Mouse (Mus musculus) limb, embryonic 14.5 days (tissue): ENCODE measurements at regions not wholly inside any gene's neighbourhood (a gene's known extent, or its start where the extent isn't known, plus 50 kb on each side); places are given as distances from the start of the nearest gene placed in this dataset.
A peak's percentile ranks its signal among the peaks of the same experiment; 100 is the strongest.

Experiments
- ATAC-seq: fragments of 200-750 bp; cut with Nextera tagmentation; 2 replicates; pipeline ENCODE4 v1.8.0; 2017; ENCODE audit warnings: low read depth, moderate number of reproducible peaks, moderate TSS enrichment; ENCODE audit not compliant: low FRiP score
- DNase-seq: peaks from one replicate; pipeline ENCODE4 v3.0.0-alpha.2; 2015; ENCODE audit warnings: low spot score
- H3K27ac ChIP-seq: fragments of 300-500 bp; sonication (generic); replicated peaks from 2 replicates; pipeline ENCODE4 v1.5.1; 2014; ENCODE audit warnings: low read depth, mild to moderate bottlenecking, low read length, moderate library complexity, mixed read lengths
- H3K27me3 ChIP-seq: fragments of 300-500 bp; sonication (generic); 2 replicates; pipeline ENCODE4 v1.6.1; 2014; ENCODE audit warnings: low read length, mixed read lengths; ENCODE audit not compliant: control insufficient read depth, insufficient read depth
- H3K36me3 ChIP-seq: fragments of 300-500 bp; sonication (generic); 2 replicates; pipeline ENCODE4 v1.6.1; 2014; ENCODE audit warnings: mild to moderate bottlenecking, low read length, moderate library complexity, mixed read lengths; ENCODE audit not compliant: control insufficient read depth, insufficient read depth
- H3K4me1 ChIP-seq: fragments of 300-500 bp; sonication (generic); 2 replicates; pipeline ENCODE4 v1.6.1; 2014; ENCODE audit warnings: antibody characterized with exemption, low read length, mixed read lengths; ENCODE audit not compliant: control insufficient read depth, insufficient read depth
- H3K4me2 ChIP-seq: fragments of 300-500 bp; sonication (generic); replicated peaks from 2 replicates; pipeline ENCODE4 v1.6.1; 2014; ENCODE audit warnings: low read depth, mild to moderate bottlenecking, low read length, moderate library complexity; ENCODE audit not compliant: severe bottlenecking
- H3K4me3 ChIP-seq: fragments of 300-500 bp; sonication (generic); replicated peaks from 2 replicates; pipeline ENCODE4 v1.5.1; 2014; ENCODE audit warnings: low read length
- H3K9ac ChIP-seq: fragments of 300-500 bp; sonication (generic); 2 replicates; pipeline ENCODE4 v1.6.1; 2014; ENCODE audit warnings: mild to moderate bottlenecking, low read depth, low read length, moderate library complexity; ENCODE audit not compliant: severe bottlenecking
- H3K9me3 ChIP-seq: fragments of 300-500 bp; sonication (generic); 2 replicates; pipeline ENCODE4 v1.6.1; 2016; ENCODE audit warnings: low read length; ENCODE audit not compliant: control insufficient read depth
- POLR2A ChIP-seq: fragments of 200-500 bp; IDR thresholded peaks from 2 replicates; pipeline ENCODE4 v1.8.0; 2012; ENCODE audit warnings: inconsistent platforms, mild to moderate bottlenecking, moderate library complexity, borderline replicate concordance; ENCODE audit not compliant: insufficient read depth, insufficient read length; ENCODE audit errors: extremely low read depth
- WGBS: fragments of 180-500 bp; shearing (Covaris S2); extraction: QIAGEN DNeasy Blood & Tissue Kit; methylation state at CpG from one replicate; pipeline ENCODE4 v1.1.7; 2014; 5-methylcytosine and 5-hydroxymethylcytosine counted together

GRCm38 (mm10) chr6:100052955-100053795 is 234.1 kb downstream of the Rybp start:
- peak; percentile 55; the same call in 1 of the 2 replicates for ATAC-seq
- peaks cover 8% of the 10 kb centered on the region for H3K4me1 ChIP-seq
- DNase-seq: peak; percentile 44

GRCm38 (mm10) chr6:100052406-100052805 is 234.9 kb downstream of the Rybp start:
- ATAC-seq (no peak), DNase-seq (no peak)
- 83% methylated on average over 4 of the region's 4 CpGs for WGBS

More at GRCm38 (mm10) chr6:100052955-100053795, 234.1 kb downstream of the Rybp start:
- no peak overlapping the region for H3K4me3 ChIP-seq
- H3K27me3 ChIP-seq: 0 out of 2 replicates have a peak, but pooled peaks cover 4% of the 10 kb centered on the region
- no peak overlapping the region for H3K9ac ChIP-seq
- H3K27ac ChIP-seq: no peak overlapping the region
- H3K36me3 ChIP-seq: no peaks in the 10 kb centered on the region
- no peak overlapping the region for H3K4me2 ChIP-seq
- no peaks in the 10 kb centered on the region for H3K9me3 ChIP-seq
- WGBS: 17% methylated on average over 8 of the region's 8 CpGs
- no peak for TF ChIP-seq POLR2A

GRCm38 (mm10) chr6:100049036-100049435 is 238.2 kb downstream of the Rybp start:
- Histone ChIP-seq H3K4me1 (peaks cover 14% of the 10 kb centered on the region), H3K27ac (no peak overlapping the region), H3K4me3 (no peak overlapping the region), H3K27me3 (0 out of 2 replicates have a peak, but pooled peaks cover 4% of the 10 kb centered on the region), H3K4me2 (no peak overlapping the region), H3K9me3 (no peaks in the 10 kb centered on the region), H3K36me3 (no peaks in the 10 kb centered on the region), H3K9ac (no peak overlapping the region)
- TF ChIP-seq POLR2A: no peak
- ATAC-seq (no peak), DNase-seq (no peak)
- WGBS: 91% methylated on average over 3 of the region's 3 CpGs

More at GRCm38 (mm10) chr6:100052406-100052805, 234.9 kb downstream of the Rybp start:
- no peak for TF ChIP-seq POLR2A
- Histone ChIP-seq H3K9me3 (no peaks in the 10 kb centered on the region), H3K9ac (no peak overlapping the region), H3K27me3 (0 out of 2 replicates have a peak, but pooled peaks cover 4% of the 10 kb centered on the region), H3K4me1 (peaks cover 8% of the 10 kb centered on the region), H3K4me2 (no peak overlapping the region), H3K4me3 (no peak overlapping the region), H3K36me3 (no peaks in the 10 kb centered on the region), H3K27ac (no peak overlapping the region)

GRCm38 (mm10) chr6:100046186-100046990 is 240.9 kb downstream of the Rybp start:
- 0 out of 2 replicates have a peak, but pooled peaks cover 4% of the 10 kb centered on the region for H3K27me3 ChIP-seq
- ATAC-seq: no peak
- peaks cover 6% of the 10 kb centered on the region for H3K4me1 ChIP-seq
- 27% methylated on average over 12 of the region's 12 CpGs for WGBS
- H3K36me3 ChIP-seq: no peaks in the 10 kb centered on the region
- no peak overlapping the region for H3K4me3 ChIP-seq
- H3K9me3 ChIP-seq: no peaks in the 10 kb centered on the region
- no peak overlapping the region for H3K27ac ChIP-seq
- no peak for DNase-seq
- H3K4me2 ChIP-seq: no peak overlapping the region
- TF ChIP-seq POLR2A: no peak
- no peak overlapping the region for H3K9ac ChIP-seq

GRCm38 (mm10) chr6:100045109-100045508 is 242.2 kb downstream of the Rybp start:
- Histone ChIP-seq H3K27me3 (0 out of 2 replicates have a peak, but pooled peaks cover 4% of the 10 kb centered on the region), H3K36me3 (no peaks in the 10 kb centered on the region), H3K9me3 (no peaks in the 10 kb centered on the region), H3K4me2 (no peak overlapping the region), H3K4me3 (no peak overlapping the region), H3K9ac (no peak overlapping the region), H3K4me1 (peaks cover 6% of the 10 kb centered on the region), H3K27ac (no peak overlapping the region)
- no peak for ATAC-seq
- DNase-seq: no peak
- no peak for TF ChIP-seq POLR2A
- 72% methylated on average over 6 of the region's 6 CpGs for WGBS
